Mouse (Mus musculus) midbrain, postnatal 0 days (tissue): ENCODE data around the gene Spdye4b. TPM values are rescaled to one million over a fixed set of nuclear protein-coding genes. Genes with fewer than 3 reads are reported as not detected.
A peak's percentile ranks its signal among the peaks of the same experiment; 100 is the strongest.
"Not testable (repeated sequence)": the region's sequence is repeated elsewhere in the genome, so short reads cannot be mapped to it uniquely, and the experiment has no call there.

Experiments used
- ATAC-seq: fragments of 200-750 bp; cut with Nextera tagmentation; 2 replicates; pipeline ENCODE4 v1.8.0; 2017; ENCODE audit warnings: moderate number of reproducible peaks, mild to moderate bottlenecking, moderate TSS enrichment, moderate library complexity; ENCODE audit not compliant: low FRiP score
- DNase-seq: peaks from one replicate; pipeline ENCODE4 v3.0.0-alpha.2; 2015; ENCODE audit warnings: low spot score
- H3K27ac ChIP-seq: fragments of 300-500 bp; sonication (generic); 2 replicates; pipeline ENCODE4 v1.5.1; 2014; ENCODE audit warnings: low read depth, mild to moderate bottlenecking, low read length, mixed read lengths
- H3K27me3 ChIP-seq: fragments of 300-500 bp; sonication (generic); 2 replicates; pipeline ENCODE4 v1.6.1; 2014; ENCODE audit warnings: low read length, control low read depth, mixed read lengths; ENCODE audit not compliant: insufficient read depth
- H3K36me3 ChIP-seq: fragments of 300-500 bp; sonication (generic); 2 replicates; pipeline ENCODE4 v1.6.1; 2014; ENCODE audit warnings: low read length, control low read depth, mixed read lengths; ENCODE audit not compliant: insufficient read depth
- H3K4me1 ChIP-seq: fragments of 300-500 bp; sonication (generic); 2 replicates; pipeline ENCODE4 v1.6.1; 2014; ENCODE audit warnings: mild to moderate bottlenecking, control low read depth, antibody characterized with exemption, low read length, mixed read lengths; ENCODE audit not compliant: insufficient read depth
- H3K4me2 ChIP-seq: fragments of 300-500 bp; sonication (generic); 2 replicates; pipeline ENCODE4 v1.6.1; 2014; ENCODE audit warnings: low read depth, mild to moderate bottlenecking, low read length, mixed read lengths; ENCODE audit not compliant: poor library complexity, severe bottlenecking
- H3K4me3 ChIP-seq: fragments of 300-500 bp; sonication (generic); 2 replicates; pipeline ENCODE4 v1.5.1; 2014; ENCODE audit warnings: low read depth, mild to moderate bottlenecking, low read length, moderate library complexity
- H3K9ac ChIP-seq: fragments of 300-500 bp; sonication (generic); replicated peaks from 2 replicates; pipeline ENCODE4 v1.6.1; 2014; ENCODE audit warnings: mild to moderate bottlenecking, low read length, moderate library complexity, mixed read lengths; ENCODE audit not compliant: poor library complexity, severe bottlenecking
- H3K9me3 ChIP-seq: fragments of 300-500 bp; sonication (generic); 2 replicates; pipeline ENCODE4 v1.6.1; 2016; ENCODE audit warnings: low read length, control low read depth
- CTCF ChIP-seq: IDR thresholded peaks from 2 replicates; pipeline ENCODE4 v1.5.1; 2016; ENCODE audit warnings: antibody characterized with exemption, mild to moderate bottlenecking
- WGBS: fragments of 180-500 bp; shearing (Covaris S2); extraction: QIAGEN DNeasy Blood & Tissue Kit; methylation state at CpG from one replicate; pipeline ENCODE4 v1.1.7; 2014; 5-methylcytosine and 5-hydroxymethylcytosine counted together
- polyA plus RNA-seq: library from polyadenylated mRNA; unstranded; fragments of >200 nt; fragmentation: Nextera tagmentation; extraction: Ambion mirVana; gene quantifications from 2 replicates; pipeline ENCODE4 v1.2.1, GENCODE M21; 2015
- total RNA-seq: library from RNA; depleted of rRNA; stranded (reverse); fragments of >200 nt; gene quantifications from 2 replicates; pipeline ENCODE4 v1.2.3, GENCODE M21; 2014; rRNA removed

The Spdye4b gene
- not detected in 2 replicates for total RNA-seq
- polyA plus RNA-seq: not detected in 2 replicates

DNA sequence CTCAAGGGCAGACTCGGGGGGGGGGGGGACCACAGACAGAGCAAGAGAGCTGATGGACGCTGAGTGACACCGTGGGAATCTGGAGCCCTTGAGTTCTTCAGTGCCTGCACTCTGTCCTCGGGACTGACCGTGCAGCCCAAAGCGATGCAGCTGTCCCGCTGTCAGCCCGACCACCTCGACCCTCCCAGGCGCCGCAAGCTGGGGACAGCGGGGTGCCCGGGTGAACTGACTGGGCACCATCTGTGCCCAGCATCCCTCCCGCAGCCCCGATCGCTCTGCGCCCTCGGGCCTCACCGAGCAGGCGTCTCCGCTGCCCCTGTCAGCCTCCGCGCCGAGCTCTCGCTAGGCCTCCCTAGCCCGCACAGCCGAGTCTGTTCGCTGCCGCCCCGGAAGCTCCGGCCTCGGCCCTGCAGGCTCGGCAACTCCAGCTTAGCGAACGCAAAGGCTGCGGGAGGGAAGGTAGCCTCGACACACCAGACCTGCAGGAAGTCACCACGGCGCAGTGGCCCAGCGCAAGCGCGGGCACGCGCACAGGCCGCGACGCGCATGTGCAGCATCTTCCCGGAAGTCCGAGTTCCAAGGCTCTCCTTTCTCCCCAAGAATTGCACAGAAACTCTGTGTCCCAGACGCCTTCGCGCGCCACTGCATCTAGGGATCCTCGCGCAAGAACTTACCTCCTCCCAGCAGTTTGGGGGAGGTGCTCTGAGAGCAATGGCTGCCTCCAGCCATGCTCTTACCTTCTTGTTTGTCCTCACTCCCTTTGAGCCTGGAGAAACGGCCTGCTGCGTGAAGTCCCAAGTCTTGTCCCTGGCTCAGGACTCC is at the start of gene Spdye4b, which contains the start of gene Rbak:
Gene Spdye4b, plus strand, starts transcription at position 763 of the 822 bp plus-strand sequence.
Gene Rbak, minus strand, starts transcription at position 521 of the 822 bp plus-strand sequence.
- ATAC-seq (peak; percentile 94), DNase-seq (peak; percentile 98)
- peak within 1 kb of the TSS; percentile 77 for H3K4me2 ChIP-seq
- H3K27ac ChIP-seq: peak within 1 kb of the TSS; percentile 77
- H3K27me3 ChIP-seq: no peaks in the 10 kb centered on the region
- peaks cover 4% of the 10 kb centered on the region; the same call in 1 of the 2 replicates for H3K4me1 ChIP-seq
- peaks cover 18% of the 10 kb centered on the region for H3K36me3 ChIP-seq
- peak within 1 kb of the TSS; percentile 77 for H3K9ac ChIP-seq
- no peaks in the 10 kb centered on the region for H3K9me3 ChIP-seq
- peak within 1 kb of the TSS; percentile 60 for H3K4me3 ChIP-seq
- TF ChIP-seq CTCF: peak; percentile 7; the same call in 1 of the 2 replicates
- under 1% methylated on average over 56 of the region's 58 CpGs for WGBS

DNA sequence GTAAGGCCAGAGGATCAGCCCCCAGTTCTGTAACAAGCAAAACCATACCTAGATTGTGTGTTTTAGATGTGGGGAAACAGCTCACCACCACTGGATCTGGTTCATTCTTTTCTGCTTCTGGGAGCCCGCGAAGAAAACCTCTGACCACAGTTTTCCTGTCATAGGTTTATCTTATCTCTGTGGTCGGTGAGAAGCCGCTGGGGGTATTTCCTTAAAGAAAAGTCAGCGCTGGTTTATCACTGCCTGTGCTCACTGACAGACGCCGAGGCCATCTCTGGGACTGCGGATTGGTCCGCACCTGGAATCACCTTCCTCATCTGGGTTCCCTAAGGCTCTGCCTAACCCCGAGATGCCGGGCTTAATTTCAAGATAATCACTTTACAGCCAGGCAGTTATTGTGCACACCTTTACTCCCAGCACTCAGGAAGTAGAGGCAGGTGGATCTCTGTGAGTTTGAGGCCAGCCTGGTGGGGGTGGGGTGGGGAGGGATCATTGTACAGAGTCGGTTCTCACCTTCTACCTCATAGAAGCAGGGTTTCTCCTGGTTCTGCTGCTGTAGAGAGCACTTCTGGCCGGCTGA is 47.8 kb upstream of the Spdye4b start:
- Histone ChIP-seq H3K27ac (no peak overlapping the region), H3K9ac (no peak overlapping the region), H3K36me3 (no peaks in the 10 kb centered on the region), H3K9me3 (no peaks in the 10 kb centered on the region), H3K4me3 (no peak overlapping the region), H3K4me2 (no peak overlapping the region), H3K27me3 (no peaks in the 10 kb centered on the region), H3K4me1 (no peaks in the 10 kb centered on the region)
- WGBS: 83% methylated on average over 13 of the region's 13 CpGs
- TF ChIP-seq CTCF: no peak
- ATAC-seq: no peak
- no peak for DNase-seq

DNA sequence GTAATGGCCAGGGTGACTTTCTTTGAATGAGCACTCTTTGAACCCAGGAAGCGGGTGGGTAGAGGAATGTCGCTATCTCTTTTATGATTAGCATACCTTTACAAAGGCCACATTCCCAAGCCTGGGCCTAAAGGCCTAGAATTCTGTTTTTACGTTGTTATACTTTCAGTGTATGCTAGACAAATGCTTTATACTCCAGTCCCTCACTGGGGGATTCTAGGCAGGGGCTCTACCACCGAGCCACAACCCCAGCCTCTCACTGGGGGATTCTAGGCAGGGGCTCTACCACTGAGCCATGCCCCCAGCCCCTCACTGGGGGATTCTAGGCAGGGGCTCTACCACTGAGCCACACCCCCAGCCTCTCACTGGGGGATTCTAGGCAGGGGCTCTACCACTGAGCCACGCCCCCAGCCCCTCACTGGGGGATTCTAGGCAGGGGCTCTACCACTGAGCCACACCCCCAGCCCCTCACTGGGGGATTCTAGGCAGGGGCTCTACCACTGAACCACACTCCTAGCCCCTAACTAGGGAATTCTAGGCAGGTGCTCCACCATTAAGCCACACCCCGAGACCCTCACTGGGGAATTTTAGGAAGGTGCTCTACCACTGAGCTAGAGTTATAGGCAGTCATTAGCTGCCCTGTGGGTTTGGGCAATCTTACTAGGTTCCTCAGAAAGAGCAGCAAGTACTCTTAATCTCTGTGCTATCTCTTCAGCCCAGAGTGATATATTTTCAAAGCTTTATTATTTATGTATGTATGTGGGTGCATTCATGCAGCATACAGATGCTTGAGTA is 46.4 kb upstream of the Spdye4b start:
- not testable (repeated sequence) for DNase-seq, H3K9ac ChIP-seq, ATAC-seq, H3K4me3 ChIP-seq, H3K4me1 ChIP-seq, H3K27ac ChIP-seq, H3K27me3 ChIP-seq, H3K4me2 ChIP-seq, H3K9me3 ChIP-seq, H3K36me3 ChIP-seq
- WGBS: 75% methylated on average over 3 of the region's 6 CpGs

DNA sequence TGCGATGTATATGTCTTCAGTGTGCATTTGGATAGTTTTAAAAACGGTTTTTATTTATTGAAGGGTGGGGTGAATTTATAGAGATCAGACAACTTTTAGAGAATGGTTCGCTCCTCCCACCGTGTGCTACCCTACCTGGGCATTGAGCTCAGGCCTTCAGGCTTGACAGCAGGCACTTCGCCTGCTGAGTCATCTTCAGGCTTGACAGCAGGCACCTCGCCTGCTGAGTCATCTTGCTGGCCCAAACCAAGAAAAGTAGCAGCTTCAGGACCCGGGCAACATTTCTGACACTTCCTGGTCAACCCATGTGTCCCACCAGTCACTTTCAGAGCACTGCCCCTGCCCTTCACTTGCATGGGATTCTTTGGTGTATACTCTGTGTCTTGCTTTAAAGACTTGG is 45.8 kb upstream of the Spdye4b start:
- Histone ChIP-seq H3K9me3 (no peaks in the 10 kb centered on the region), H3K4me2 (no peak overlapping the region), H3K36me3 (no peaks in the 10 kb centered on the region), H3K27ac (no peak overlapping the region), H3K4me3 (no peak overlapping the region), H3K9ac (no peak overlapping the region), H3K27me3 (no peaks in the 10 kb centered on the region), H3K4me1 (no peaks in the 10 kb centered on the region)
- no peak for DNase-seq
- no peak for TF ChIP-seq CTCF
- ATAC-seq: no peak
- 88% methylated on average over 7 of the region's 7 CpGs for WGBS

DNA sequence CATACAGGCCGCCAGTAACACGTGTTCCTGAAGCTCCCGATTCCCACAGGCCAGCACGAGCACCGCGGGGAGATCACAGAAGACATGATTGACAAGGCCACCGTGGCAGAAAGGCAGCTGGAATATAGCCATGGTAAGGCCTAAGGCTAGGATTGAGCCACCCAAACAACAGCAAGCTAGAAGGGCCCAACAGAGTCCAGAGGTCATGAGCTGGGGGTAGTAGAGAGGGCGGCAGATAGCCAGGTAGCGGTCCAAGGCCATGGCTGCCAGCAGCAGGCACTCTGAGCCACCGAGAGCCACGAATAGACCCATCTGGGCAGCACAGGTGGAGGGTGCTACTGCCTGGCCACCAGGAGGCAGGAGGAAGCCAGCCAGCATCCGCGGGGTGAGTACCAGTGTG is 43.2 kb upstream of the Spdye4b start:
- Histone ChIP-seq H3K4me2 (no peak overlapping the region), H3K9me3 (no peaks in the 10 kb centered on the region), H3K36me3 (no peaks in the 10 kb centered on the region), H3K4me1 (no peaks in the 10 kb centered on the region), H3K9ac (no peak overlapping the region), H3K27ac (no peak overlapping the region), H3K27me3 (no peaks in the 10 kb centered on the region), H3K4me3 (no peak overlapping the region)
- WGBS: 78% methylated on average over 13 of the region's 13 CpGs
- ATAC-seq (no peak), DNase-seq (no peak)
- no peak for TF ChIP-seq CTCF
